ENCODE assay signal across 8 mouse cellular contexts in genomic region chr17:42876001-42876903, GRCm38 (mm10). TPM values are rescaled to one million over a fixed set of nuclear protein-coding genes. Genes with fewer than 3 reads are reported as not detected.
DNase-seq lines count a peak whose midpoint lies in the region; ATAC-seq lines count a peak whose summit lies in the region.

Gene Cd2ap (minus strand): TSS chr17:42876665.

- H3K4me2 ChIP-seq in hindbrain, embryonic 11.5 days (replicated peaks; ENCODE audit: low read depth, low read length) = peak within 1 kb of the TSS; percentile 59

- H3K9me3 ChIP-seq in hindbrain, embryonic 11.5 days (ENCODE audit: control insufficient read depth, low read length) = no peaks in the 10 kb centered on the region

- peak; percentile 98 for ATAC-seq in hindbrain, embryonic 11.5 days (ENCODE audit: low FRiP score)

- peak within 1 kb of the TSS; percentile 93 for H3K9ac ChIP-seq in hindbrain, embryonic 11.5 days (ENCODE audit: low read depth, low read length)

- peak within 1 kb of the TSS; percentile 80 for H3K4me3 ChIP-seq in hindbrain, embryonic 11.5 days (ENCODE audit: low read depth, low read length)

- no peaks in the 10 kb centered on the region for H3K27me3 ChIP-seq in hindbrain, embryonic 11.5 days (ENCODE audit: control insufficient read depth, insufficient read depth, low read length)

- H3K27ac ChIP-seq in hindbrain, embryonic 11.5 days (ENCODE audit: low read depth, low read length) = peak within 1 kb of the TSS; percentile 88

- H3K36me3 ChIP-seq in hindbrain, embryonic 11.5 days (ENCODE audit: control insufficient read depth, insufficient read depth, low read length) = no peaks in the 10 kb centered on the region

- under 1% methylated on average over 77 of the region's 94 CpGs for WGBS in hindbrain, embryonic 11.5 days

- DNase-seq in MN1 (ENCODE audit: low spot score) = peak; percentile 97
- peak; percentile 94 for DNase-seq in cerebellum, adult 9-10 months
- DNase-seq in frontal cortex, adult 2 months (ENCODE audit: extremely low spot score in 1 of 2, low spot score in 1 of 2) = peak; percentile 89 to 98
- peak; percentile 96 for DNase-seq in hindbrain, embryonic 11.5 days (ENCODE audit: low spot score)
- peak; percentile 94 to 96 for DNase-seq in layer of hippocampus, postnatal 14 days (ENCODE audit: low spot score in 2 of 2)
- peak; percentile 98 for DNase-seq in lung, postnatal 14 days
- peak; percentile 87 for DNase-seq in retina, adult 2 months (ENCODE audit: low read depth, low spot score)
- peak; percentile 99 for DNase-seq in thymus, postnatal 36 days

- H3K4me1 ChIP-seq in hindbrain, embryonic 11.5 days (replicated peaks; ENCODE audit: control insufficient read depth, insufficient read depth, low read length) = no peaks in the 10 kb centered on the region

RNA-seq across cellular contexts. Expression of gene Cd2ap, which starts in this region (rescaled TPM):
- polyA plus RNA-seq in frontal cortex, adult 2 months (2012; rRNA removed) = 25.6 and 26.8 TPM in 2 replicates
- 13.9 and 16.1 TPM in 2 replicates for polyA plus RNA-seq in hindbrain, embryonic 11.5 days (2014; fragmentation: Nextera tagmentation; extraction: Ambion mirVana)
- 10 to 100 TPM; 20.4 to 25.1 TPM for total RNA-seq in layer of hippocampus, postnatal 14 days (2021)

Comparison
In these comparisons a context has a peak if more than half of its experiments do, and no peak if none do; other contexts are left out.
1. Peak in every context shown above with its lines: DNase-seq, ATAC-seq, H3K4me3 ChIP-seq and H3K27ac ChIP-seq.